Mouse (Mus musculus): ENCODE measurements around the gene Atf1. TPM values are rescaled to one million over a fixed set of nuclear protein-coding genes. Genes with fewer than 3 reads are reported as not detected.

Gene Atf1
- polyA plus RNA-seq, 1 experiment from 2014 or later: 28.3 TPM

DNA sequence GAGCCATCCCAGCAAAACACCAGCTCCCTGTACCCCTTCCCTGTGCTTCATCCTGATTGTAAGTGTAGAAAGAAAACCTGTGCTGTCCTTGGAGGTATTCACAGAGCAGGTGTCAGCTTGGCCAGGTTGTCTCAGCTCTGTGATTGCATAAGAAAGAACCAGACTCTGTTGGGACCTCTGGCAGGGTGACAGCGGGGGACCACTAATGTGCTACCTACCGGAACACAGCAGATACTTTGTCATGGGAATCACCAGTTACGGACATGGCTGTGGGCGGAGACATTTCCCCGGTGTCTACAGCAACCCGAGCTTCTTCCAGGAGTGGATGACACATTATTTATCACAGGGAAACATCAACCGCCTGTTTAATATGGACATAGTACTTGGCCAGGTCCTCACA, 64.7 kb downstream of the Atf1 start:
- no peak for TF ChIP-seq EP300 (IDR thresholded peaks at IDR 0.05)
- no peak for TF ChIP-seq CTCF (IDR thresholded peaks at IDR 0.05)
- DNase-seq (ENCODE audit: low spot score) (no peak), ATAC-seq (no peak)
- H3K4me2 ChIP-seq (replicated peaks; ENCODE audit: low read depth, low read length): no peak overlapping the region
- H3K36me3 ChIP-seq (ENCODE audit: insufficient read depth, low read length): no peaks in the 10 kb centered on the region
- no peaks in the 10 kb centered on the region for H3K9me3 ChIP-seq (ENCODE audit: low read length)
- no peak overlapping the region for H3K4me3 ChIP-seq (ENCODE audit: low read depth, low read length)
- no peak overlapping the region for H3K9ac ChIP-seq (replicated peaks; ENCODE audit: low read depth)
- no peak overlapping the region for H3K27ac ChIP-seq (ENCODE audit: low read length)
- no peaks in the 10 kb centered on the region for H3K27me3 ChIP-seq (replicated peaks; ENCODE audit: insufficient read depth, low read length)
- 36% methylated on average over 7 of the region's 7 CpGs for WGBS
- H3K4me1 ChIP-seq (ENCODE audit: insufficient read depth, low read depth, low read length): no peaks in the 10 kb centered on the region

DNA sequence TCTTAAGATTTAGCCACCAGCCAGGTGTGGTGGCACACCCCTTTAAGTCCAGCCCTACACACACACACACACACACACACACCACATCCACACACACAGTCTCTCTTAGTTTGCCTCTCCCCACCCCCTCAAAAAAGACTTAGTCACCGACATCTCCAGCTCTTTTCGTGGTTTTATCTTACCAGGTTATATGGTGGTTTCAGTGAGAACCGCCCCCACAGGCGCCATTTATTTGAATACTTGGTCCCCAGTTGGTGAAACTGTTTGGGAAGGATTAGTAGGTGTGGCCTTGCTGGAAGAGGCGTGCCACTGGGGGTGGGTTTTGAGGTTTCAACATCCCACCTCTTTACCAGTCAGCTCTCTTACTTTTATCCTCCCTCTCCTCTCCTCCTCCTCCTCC, 70.2 kb downstream of the Atf1 start:
- H3K9me3 ChIP-seq (ENCODE audit: low read length): no peaks in the 10 kb centered on the region
- no peak for DNase-seq (ENCODE audit: low spot score)
- H3K4me1 ChIP-seq (ENCODE audit: insufficient read depth, low read depth, low read length): no peaks in the 10 kb centered on the region; the same call in 1 of the 2 replicates
- no peaks in the 10 kb centered on the region for H3K27me3 ChIP-seq (replicated peaks; ENCODE audit: insufficient read depth, low read length)
- no peak overlapping the region for H3K27ac ChIP-seq (ENCODE audit: low read length)
- H3K4me2 ChIP-seq (replicated peaks; ENCODE audit: low read depth, low read length): no peak overlapping the region
- H3K9ac ChIP-seq (replicated peaks; ENCODE audit: low read depth): no peak overlapping the region
- no peak overlapping the region for H3K4me3 ChIP-seq (ENCODE audit: low read depth, low read length)
- no peak for ATAC-seq
- 84% methylated on average over 5 of the region's 5 CpGs for WGBS
- H3K36me3 ChIP-seq (ENCODE audit: insufficient read depth, low read length): no peaks in the 10 kb centered on the region
- TF ChIP-seq EP300 (IDR thresholded peaks at IDR 0.05) (no peak), CTCF (IDR thresholded peaks at IDR 0.05) (no peak)

DNA sequence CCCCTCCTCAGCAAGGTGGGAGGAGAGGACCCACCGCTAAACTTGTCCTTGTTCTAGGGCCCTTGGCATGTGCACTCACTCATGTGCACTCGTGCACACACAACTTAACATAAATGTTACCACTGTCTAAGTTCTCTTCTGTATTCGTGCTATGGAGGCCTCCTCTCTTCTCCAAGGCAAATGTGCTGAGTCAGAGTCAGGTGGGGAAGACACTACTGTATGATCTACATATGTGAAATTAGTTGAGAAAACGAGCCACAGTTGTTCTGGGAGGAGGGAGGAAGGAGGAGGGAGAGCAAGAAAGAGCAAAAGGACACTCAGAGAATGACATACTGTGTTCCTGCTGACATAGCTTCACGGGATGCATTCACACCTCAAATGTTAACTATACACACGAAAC, 72.9 kb downstream of the Atf1 start:
- Histone ChIP-seq H3K36me3 (ENCODE audit: insufficient read depth, low read length) (no peaks in the 10 kb centered on the region), H3K9ac (replicated peaks; ENCODE audit: low read depth) (no peak overlapping the region), H3K27ac (ENCODE audit: low read length) (no peak overlapping the region), H3K27me3 (replicated peaks; ENCODE audit: insufficient read depth, low read length) (no peaks in the 10 kb centered on the region), H3K4me1 (ENCODE audit: insufficient read depth, low read depth, low read length) (no peaks in the 10 kb centered on the region; the same call in 1 of the 2 replicates), H3K9me3 (ENCODE audit: low read length) (no peaks in the 10 kb centered on the region), H3K4me3 (ENCODE audit: low read depth, low read length) (no peak overlapping the region), H3K4me2 (replicated peaks; ENCODE audit: low read depth, low read length) (no peak overlapping the region)
- no peak for ATAC-seq
- 70% methylated on average over 6 of the region's 6 CpGs for WGBS
- no peak for DNase-seq (ENCODE audit: low spot score)
- TF ChIP-seq CTCF (IDR thresholded peaks at IDR 0.05) (no peak), EP300 (IDR thresholded peaks at IDR 0.05) (no peak)

DNA sequence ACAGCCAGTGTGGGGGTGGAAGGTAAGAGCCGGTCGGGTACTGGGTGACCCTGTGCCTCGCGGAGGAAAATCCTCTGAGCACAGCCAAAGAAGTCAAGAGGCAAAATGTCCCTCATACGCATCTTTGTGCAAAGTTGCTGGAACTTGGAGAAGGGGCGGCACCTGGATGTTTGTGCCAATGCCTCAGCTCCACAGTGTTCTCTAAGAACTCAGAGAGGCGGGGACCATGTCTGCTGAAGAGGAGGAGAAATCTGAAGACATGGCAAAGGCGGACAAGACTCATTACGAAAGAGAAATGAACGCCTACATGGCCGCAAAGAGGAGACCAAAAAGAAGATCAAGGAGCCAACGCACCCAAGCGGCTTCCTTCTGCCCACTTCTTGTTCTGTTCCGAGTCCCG, 73.9 kb downstream of the Atf1 start:
- Histone ChIP-seq H3K36me3 (ENCODE audit: insufficient read depth, low read length) (no peaks in the 10 kb centered on the region), H3K9me3 (ENCODE audit: low read length) (no peaks in the 10 kb centered on the region), H3K27me3 (replicated peaks; ENCODE audit: insufficient read depth, low read length) (no peaks in the 10 kb centered on the region), H3K4me3 (ENCODE audit: low read depth, low read length) (no peak overlapping the region), H3K27ac (ENCODE audit: low read length) (no peak overlapping the region), H3K9ac (replicated peaks; ENCODE audit: low read depth) (no peak overlapping the region), H3K4me2 (replicated peaks; ENCODE audit: low read depth, low read length) (no peak overlapping the region), H3K4me1 (ENCODE audit: insufficient read depth, low read depth, low read length) (no peaks in the 10 kb centered on the region; the same call in 1 of the 2 replicates)
- DNase-seq (ENCODE audit: low spot score) (no peak), ATAC-seq (no peak)
- TF ChIP-seq EP300 (IDR thresholded peaks at IDR 0.05): no peak
- no peak for TF ChIP-seq CTCF (IDR thresholded peaks at IDR 0.05)
- WGBS: 78% methylated on average over 15 of the region's 15 CpGs

DNA sequence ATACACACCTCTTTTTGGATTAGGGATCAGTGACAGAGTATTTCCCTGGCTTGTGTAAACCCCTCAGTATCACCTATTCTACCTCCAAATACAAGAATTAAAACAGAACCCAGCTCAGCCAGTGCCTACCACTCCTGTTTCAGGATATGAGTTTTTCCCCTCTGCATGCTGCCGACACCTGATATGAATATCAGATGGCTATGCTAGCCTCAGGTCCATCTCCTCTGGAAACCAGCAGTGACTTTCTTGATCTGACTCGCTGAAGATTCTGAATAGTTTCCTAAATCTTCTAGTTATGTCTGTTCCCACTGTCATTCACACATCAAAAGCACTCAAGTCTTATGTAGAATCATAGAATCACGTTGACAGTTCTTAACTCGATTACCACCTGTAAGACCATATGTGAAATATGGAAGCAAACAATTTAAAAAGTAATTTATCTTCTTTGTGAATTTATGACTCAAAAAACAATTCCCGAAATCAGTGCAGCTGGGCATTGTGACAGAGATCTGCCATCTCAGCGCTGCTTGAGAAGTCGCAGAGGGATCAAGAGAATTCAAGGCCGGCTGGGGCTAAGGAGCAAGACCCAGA, 75.9 kb downstream of the Atf1 start:
- DNase-seq (ENCODE audit: low spot score) (no peak), ATAC-seq (no peak)
- H3K36me3 ChIP-seq (ENCODE audit: insufficient read depth, low read length): no peaks in the 10 kb centered on the region
- H3K27ac ChIP-seq (ENCODE audit: low read length): peak overlapping the region; percentile 92
- no peaks in the 10 kb centered on the region for H3K27me3 ChIP-seq (replicated peaks; ENCODE audit: insufficient read depth, low read length)
- TF ChIP-seq EP300 (IDR thresholded peaks at IDR 0.05): 0 out of 2 replicates have a peak, but pooled peaks have one; percentile 26
- no peak for TF ChIP-seq CTCF (IDR thresholded peaks at IDR 0.05)
- peak overlapping the region; percentile 69 for H3K4me2 ChIP-seq (replicated peaks; ENCODE audit: low read depth, low read length)
- H3K9ac ChIP-seq (replicated peaks; ENCODE audit: low read depth): no peak overlapping the region
- H3K9me3 ChIP-seq (ENCODE audit: low read length): no peaks in the 10 kb centered on the region
- WGBS: 34% methylated on average over 8 of the region's 8 CpGs
- no peaks in the 10 kb centered on the region; the same call in 1 of the 2 replicates for H3K4me1 ChIP-seq (ENCODE audit: insufficient read depth, low read depth, low read length)
- H3K4me3 ChIP-seq (ENCODE audit: low read depth, low read length): no peak overlapping the region

DNA sequence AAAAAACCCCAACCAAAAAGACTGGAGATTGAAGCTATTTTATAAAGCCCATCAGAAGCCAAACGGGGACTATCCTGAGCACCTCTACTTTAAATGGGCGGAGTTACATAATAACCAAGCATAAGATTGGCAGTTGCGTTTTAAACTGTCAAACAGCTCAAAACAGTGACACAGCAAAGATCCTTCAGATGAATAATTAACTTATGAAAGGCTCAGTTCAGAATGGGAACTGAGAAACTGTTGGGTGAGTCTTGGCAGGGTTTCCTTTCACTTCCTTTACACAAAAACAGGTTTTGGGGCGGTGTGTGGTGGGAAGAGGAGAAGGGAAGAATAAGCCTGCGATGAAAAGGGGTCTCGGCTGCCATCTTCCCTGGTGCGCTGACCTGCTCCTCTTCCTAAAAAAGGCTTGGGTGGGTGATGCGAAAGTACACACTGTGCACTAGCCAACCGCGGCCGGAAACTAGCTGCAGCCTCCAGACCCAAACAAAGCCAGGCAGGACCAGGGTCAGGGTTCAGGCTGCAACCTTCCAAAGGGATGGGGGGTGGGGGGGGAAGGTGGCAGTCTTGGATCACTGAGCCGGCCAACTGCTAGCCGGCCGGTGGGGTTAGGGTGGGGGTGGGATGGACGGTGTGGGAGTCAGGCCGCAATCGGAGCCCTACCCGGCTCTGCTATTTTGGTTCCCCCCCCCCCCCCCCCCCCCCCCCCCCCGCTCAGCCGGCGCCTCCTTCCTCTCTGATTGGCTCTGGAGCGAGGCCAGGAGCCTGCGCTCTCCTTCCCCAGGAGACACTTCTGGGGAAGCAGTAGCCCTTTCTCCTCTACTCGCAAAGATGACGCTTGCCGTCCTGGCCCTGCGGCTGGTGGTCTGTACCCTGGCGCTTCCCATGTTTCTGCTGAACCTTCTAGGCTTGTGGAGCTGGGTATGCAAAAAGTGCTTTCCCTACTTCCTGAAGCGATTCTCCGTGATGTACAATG, 76.7 kb downstream of the Atf1 start, which contains the start of gene Mettl7a1:
Gene Mettl7a1, plus strand, starts transcription at position 122 of the 973 bp plus-strand sequence.
- Histone ChIP-seq H3K4me3 (ENCODE audit: low read depth, low read length) (peak within 1 kb of the TSS; percentile 58), H3K36me3 (ENCODE audit: insufficient read depth, low read length) (no peaks in the 10 kb centered on the region), H3K27me3 (replicated peaks; ENCODE audit: insufficient read depth, low read length) (no peaks in the 10 kb centered on the region), H3K4me1 (ENCODE audit: insufficient read depth, low read depth, low read length) (no peaks in the 10 kb centered on the region; the same call in 1 of the 2 replicates), H3K9ac (replicated peaks; ENCODE audit: low read depth) (peak within 1 kb of the TSS; percentile 47), H3K4me2 (replicated peaks; ENCODE audit: low read depth, low read length) (peak within 1 kb of the TSS; percentile 69), H3K9me3 (ENCODE audit: low read length) (no peaks in the 10 kb centered on the region), H3K27ac (ENCODE audit: low read length) (peak within 1 kb of the TSS; percentile 92)
- DNase-seq (ENCODE audit: low spot score) (peak; percentile 94), ATAC-seq (peak; percentile 71)
- WGBS: 1% methylated on average over 15 of the region's 30 CpGs
- TF ChIP-seq CTCF (IDR thresholded peaks at IDR 0.05) (no peak), EP300 (IDR thresholded peaks at IDR 0.05) (peak; percentile 14; the same call in 1 of the 2 replicates)

Measured in lung, postnatal 0 days (tissue).